Mouse (Mus musculus) intestine, postnatal 0 days (tissue): ENCODE measurements at regions not wholly inside any gene's neighbourhood (a gene's known extent, or its start where the extent isn't known, plus 50 kb on each side); places are given as distances from the start of the nearest gene placed in this dataset.

Source experiments
- ATAC-seq: fragments of 200-750 bp; cut with Nextera tagmentation; 2 replicates; pipeline ENCODE4 v1.8.0; 2017; ENCODE audit warnings: mild to moderate bottlenecking, moderate TSS enrichment, moderate library complexity
- H3K27ac ChIP-seq: fragments of 300-500 bp; sonication (generic); 2 replicates; pipeline ENCODE4 v1.5.1; 2014; ENCODE audit warnings: mild to moderate bottlenecking, low read depth, low read length, moderate library complexity
- H3K27me3 ChIP-seq: fragments of 300-500 bp; sonication (generic); replicated peaks from 2 replicates; pipeline ENCODE4 v1.6.1; 2014; ENCODE audit warnings: low read length, mixed read lengths; ENCODE audit not compliant: control insufficient read depth, insufficient read depth
- H3K36me3 ChIP-seq: fragments of 300-500 bp; sonication (generic); 2 replicates; pipeline ENCODE4 v1.6.1; 2014; ENCODE audit warnings: mild to moderate bottlenecking, moderate library complexity; ENCODE audit not compliant: control insufficient read depth, insufficient read depth
- H3K4me1 ChIP-seq: fragments of 300-500 bp; sonication (generic); replicated peaks from 2 replicates; pipeline ENCODE4 v1.6.1; 2014; ENCODE audit warnings: antibody characterized with exemption, low read length, mixed read lengths; ENCODE audit not compliant: control insufficient read depth, insufficient read depth
- H3K4me2 ChIP-seq: fragments of 300-500 bp; sonication (generic); replicated peaks from 2 replicates; pipeline ENCODE4 v1.6.1; 2014; ENCODE audit warnings: low read depth, mild to moderate bottlenecking, moderate library complexity
- H3K4me3 ChIP-seq: fragments of 300-500 bp; sonication (generic); 2 replicates; pipeline ENCODE4 v1.5.1; 2014; ENCODE audit warnings: low read depth, low read length
- H3K9ac ChIP-seq: fragments of 300-500 bp; sonication (generic); 2 replicates; pipeline ENCODE4 v1.6.1; 2014; ENCODE audit warnings: mild to moderate bottlenecking, low read depth, low read length
- H3K9me3 ChIP-seq: fragments of 300-500 bp; sonication (generic); 2 replicates; pipeline ENCODE4 v1.6.1; 2016; ENCODE audit warnings: mixed run types; ENCODE audit not compliant: control insufficient read depth
- CTCF ChIP-seq: sonication (generic); IDR thresholded peaks from 2 replicates; pipeline ENCODE4 v1.5.1; 2016; ENCODE audit warnings: low read depth, mild to moderate bottlenecking, control low read depth, antibody characterized with exemption, moderate library complexity
- WGBS: fragments of 180-500 bp; shearing (Covaris S2); extraction: QIAGEN DNeasy Blood & Tissue Kit; methylation state at CpG from one replicate; pipeline ENCODE4 v1.1.7; 2014; 5-methylcytosine and 5-hydroxymethylcytosine counted together

DNA sequence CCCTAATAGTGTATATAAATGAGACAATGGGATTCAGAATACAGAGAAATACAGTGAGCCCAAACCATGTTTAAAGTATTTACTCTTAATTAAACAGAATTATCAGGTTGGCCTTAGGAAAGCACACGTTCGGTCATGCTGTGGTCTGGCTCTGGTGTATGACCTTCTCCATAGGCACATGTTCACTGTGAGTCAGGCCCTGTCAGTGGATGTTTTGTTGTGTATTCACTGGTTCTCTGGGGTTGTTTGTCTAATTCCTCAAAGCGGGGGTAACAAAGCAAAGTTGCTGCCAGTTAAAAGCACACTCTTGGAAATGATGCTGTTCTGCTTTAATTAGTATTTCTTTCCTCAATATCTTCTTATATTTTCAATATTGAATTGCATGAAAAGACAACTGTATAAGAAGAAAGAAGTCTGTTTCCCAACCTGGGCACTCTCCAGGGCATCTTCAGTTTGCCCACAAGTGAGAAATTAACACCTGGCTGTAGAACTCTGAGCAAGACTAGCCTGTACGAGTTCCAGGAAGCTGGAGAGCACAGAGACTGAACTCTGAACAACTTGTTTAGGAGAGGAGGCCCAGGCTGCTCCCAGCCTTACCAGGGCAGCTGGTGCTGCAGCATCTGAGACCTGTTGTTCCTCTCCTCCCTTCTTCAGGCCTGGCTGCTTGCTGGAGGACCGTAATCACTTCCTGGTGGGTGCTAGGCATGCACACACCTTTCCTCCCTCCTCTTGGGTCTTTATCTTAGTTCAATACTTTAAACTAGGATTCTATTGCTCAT lies 593.1 kb downstream of the Ttll7 start:
- no peak for TF ChIP-seq CTCF
- Histone ChIP-seq H3K36me3 (no peaks in the 10 kb centered on the region), H3K4me3 (no peak overlapping the region), H3K4me2 (no peak overlapping the region), H3K9ac (no peak overlapping the region), H3K27me3 (no peaks in the 10 kb centered on the region), H3K27ac (no peak overlapping the region), H3K9me3 (no peaks in the 10 kb centered on the region), H3K4me1 (no peaks in the 10 kb centered on the region)
- ATAC-seq = peak; percentile 74
- WGBS = 64% methylated on average over 5 of the region's 5 CpGs

DNA sequence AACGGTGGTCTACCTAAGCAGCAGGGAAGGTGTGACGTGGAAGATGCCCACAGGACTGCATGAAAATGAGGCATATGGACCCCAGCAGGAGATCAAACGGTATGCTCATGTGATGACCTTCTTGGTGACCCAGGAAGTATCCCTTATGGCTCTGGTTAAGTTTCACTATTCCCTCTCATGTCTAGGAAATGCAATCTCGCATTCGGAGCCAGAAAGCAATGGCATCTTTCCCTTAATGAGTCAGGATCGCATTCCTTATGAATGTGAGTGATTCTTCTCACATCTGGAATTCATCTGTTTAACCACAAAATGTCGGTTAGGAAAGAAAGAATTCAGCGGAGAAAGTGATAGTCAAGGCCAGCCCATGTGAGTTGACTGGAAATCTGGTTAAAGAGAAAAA lies 593.7 kb downstream of the Ttll7 start:
- Histone ChIP-seq H3K27me3 (no peaks in the 10 kb centered on the region), H3K4me2 (no peak overlapping the region), H3K9ac (no peak overlapping the region), H3K36me3 (no peaks in the 10 kb centered on the region), H3K9me3 (no peaks in the 10 kb centered on the region), H3K4me1 (no peaks in the 10 kb centered on the region), H3K27ac (no peak overlapping the region), H3K4me3 (no peak overlapping the region)
- 81% methylated on average over 8 of the region's 8 CpGs for WGBS
- ATAC-seq = no peak
- TF ChIP-seq CTCF = no peak

DNA sequence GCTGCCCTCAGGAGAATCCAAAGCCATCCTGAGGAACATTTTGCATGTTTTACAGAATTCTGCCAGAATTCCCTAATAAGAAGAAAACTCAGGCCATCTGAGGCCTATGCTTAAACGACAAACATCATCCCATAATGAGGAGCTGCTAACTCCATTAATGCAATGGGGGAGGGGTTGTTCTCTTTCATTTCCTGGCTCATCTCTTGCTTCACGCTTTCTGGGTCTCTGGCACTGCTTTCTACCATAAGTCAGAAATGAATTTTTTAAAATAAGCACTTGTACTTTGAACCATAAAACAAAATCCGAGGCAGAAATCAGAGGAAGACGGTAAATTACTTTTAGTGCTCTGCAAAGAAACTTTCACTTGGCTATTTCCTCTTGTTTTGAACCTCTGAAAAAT lies 600.0 kb downstream of the Ttll7 start:
- Histone ChIP-seq H3K9ac (no peak overlapping the region), H3K36me3 (no peaks in the 10 kb centered on the region), H3K9me3 (no peaks in the 10 kb centered on the region), H3K4me2 (no peak overlapping the region), H3K27ac (no peak overlapping the region), H3K4me1 (no peaks in the 10 kb centered on the region), H3K27me3 (no peaks in the 10 kb centered on the region), H3K4me3 (no peak overlapping the region)
- WGBS = 44% methylated on average over 4 of the region's 4 CpGs
- TF ChIP-seq CTCF = no peak
- no peak for ATAC-seq

DNA sequence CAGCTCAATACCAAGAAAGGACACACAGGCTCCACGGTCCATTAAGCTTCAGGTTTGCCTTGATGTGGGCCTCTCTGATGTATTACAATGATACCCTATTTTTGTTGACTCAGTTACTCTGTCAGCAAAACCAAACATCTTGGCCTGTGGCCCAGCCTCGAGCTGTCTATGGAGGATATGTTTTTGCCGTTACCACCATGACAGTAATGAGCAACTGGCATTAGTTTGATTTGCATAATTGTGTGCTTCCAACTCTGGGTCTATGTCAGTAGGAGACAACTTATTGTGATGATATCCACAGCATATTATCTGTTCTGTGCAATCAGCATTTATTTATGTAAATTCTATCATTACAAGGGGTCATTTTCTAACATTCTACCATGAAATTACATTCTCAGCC lies 603.2 kb downstream of the Ttll7 start:
- 83% methylated on average over 3 of the region's 3 CpGs for WGBS
- no peak overlapping the region for H3K4me3 ChIP-seq
- H3K4me1 ChIP-seq = no peaks in the 10 kb centered on the region
- no peak overlapping the region for H3K9ac ChIP-seq
- no peaks in the 10 kb centered on the region for H3K27me3 ChIP-seq
- H3K9me3 ChIP-seq = no peaks in the 10 kb centered on the region
- no peak for ATAC-seq
- TF ChIP-seq CTCF = no peak
- no peaks in the 10 kb centered on the region for H3K36me3 ChIP-seq
- H3K4me2 ChIP-seq = no peak overlapping the region
- H3K27ac ChIP-seq = no peak overlapping the region

DNA sequence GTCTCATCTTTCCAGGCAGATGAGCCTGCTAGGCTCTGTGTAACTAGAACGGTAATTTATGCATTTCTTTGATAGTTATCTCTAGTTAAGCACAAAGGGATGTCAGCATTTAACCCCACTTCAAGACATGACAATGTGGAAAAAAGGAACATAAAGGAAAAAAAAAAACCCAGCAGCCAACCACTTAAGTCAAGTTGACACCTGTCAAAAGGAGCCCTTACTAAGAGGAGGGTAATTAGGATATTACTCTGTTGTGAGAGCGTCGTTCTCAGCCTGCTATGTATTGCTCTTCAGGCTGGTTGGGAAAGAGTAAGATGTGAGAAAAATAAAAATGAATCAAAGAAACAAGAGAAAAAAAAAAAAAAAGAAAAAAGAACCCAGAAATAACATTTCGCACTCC lies 604.1 kb downstream of the Ttll7 start:
- no peaks in the 10 kb centered on the region for H3K27me3 ChIP-seq
- no peak for TF ChIP-seq CTCF
- no peaks in the 10 kb centered on the region for H3K36me3 ChIP-seq
- no peak overlapping the region for H3K9ac ChIP-seq
- 84% methylated on average over 4 of the region's 4 CpGs for WGBS
- H3K4me2 ChIP-seq = no peak overlapping the region
- no peaks in the 10 kb centered on the region for H3K9me3 ChIP-seq
- H3K4me1 ChIP-seq = no peaks in the 10 kb centered on the region
- H3K4me3 ChIP-seq = no peak overlapping the region
- ATAC-seq = no peak
- H3K27ac ChIP-seq = no peak overlapping the region

DNA sequence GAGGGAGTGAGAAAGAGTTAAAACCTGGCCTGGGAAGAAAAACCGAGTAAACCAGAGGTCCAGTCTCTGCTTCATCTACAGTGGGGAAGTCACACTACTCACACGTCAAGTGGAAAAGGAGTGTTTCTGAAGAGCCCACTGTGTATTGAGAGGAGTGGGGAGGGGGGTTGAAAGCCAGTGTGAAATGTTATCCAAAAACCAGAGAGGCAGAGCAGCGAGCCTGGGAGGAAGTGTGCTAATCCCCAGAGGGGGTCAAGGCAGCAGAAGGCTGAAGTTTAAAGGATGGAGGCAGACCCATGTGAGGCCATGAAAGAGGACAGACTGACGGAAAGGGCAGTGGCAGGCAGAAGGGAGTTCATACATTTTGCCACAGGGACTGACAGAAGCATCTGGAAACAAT lies 605.9 kb downstream of the Ttll7 start:
- H3K4me1 ChIP-seq = no peaks in the 10 kb centered on the region
- H3K9ac ChIP-seq = no peak overlapping the region
- H3K9me3 ChIP-seq = no peaks in the 10 kb centered on the region
- ATAC-seq = no peak
- H3K4me2 ChIP-seq = no peak overlapping the region
- TF ChIP-seq CTCF = no peak
- no peaks in the 10 kb centered on the region for H3K36me3 ChIP-seq
- no peaks in the 10 kb centered on the region for H3K27me3 ChIP-seq
- WGBS = 55% methylated on average over 4 of the region's 4 CpGs
- H3K27ac ChIP-seq = no peak overlapping the region
- no peak overlapping the region for H3K4me3 ChIP-seq
